Mouse (Mus musculus) myocyte (in vitro differentiated cells): ENCODE results near the gene Thap4.

Experiments
- MYOD1 ChIP-seq, 3 experiments: IDR thresholded peaks; one replicate each; pipeline ENCODE4 v1.6.1; 2011; ENCODE audit warnings: control low read depth in 2 of 3, low read depth in 2 of 3, mild to moderate bottlenecking in 2 of 3, moderate library complexity in 1 of 3; ENCODE audit not compliant: insufficient read length in 2 of 3, control insufficient read depth in 1 of 3
- USF1 ChIP-seq: IDR thresholded peaks from one replicate; pipeline ENCODE4 v1.6.1; 2011; ENCODE audit warnings: low read depth, mild to moderate bottlenecking, control low read depth, moderate library complexity

DNA sequence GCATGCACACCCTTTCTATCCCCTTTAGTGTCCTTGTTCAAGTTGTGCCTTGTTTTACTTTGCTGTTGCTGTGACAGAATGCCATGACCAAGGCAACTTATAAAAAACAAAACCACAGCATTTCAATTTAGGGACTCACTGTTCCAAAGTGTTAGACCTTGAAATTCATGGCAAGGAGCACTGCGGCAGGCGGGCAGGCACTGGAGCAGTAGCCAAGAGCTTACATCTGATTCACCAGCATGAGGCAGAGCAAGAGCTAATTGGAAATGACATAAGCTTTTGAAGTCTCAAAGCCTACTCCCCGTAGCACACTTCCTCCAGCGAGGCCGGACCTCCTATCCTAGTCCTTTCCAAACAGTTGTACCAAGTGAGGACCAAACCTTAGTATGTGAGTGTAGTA lies 22.0 kb upstream of the Thap4 start:
- TF ChIP-seq MYOD1 (IDR thresholded peaks at IDR 0.05; ENCODE audit: control insufficient read depth in 1 of 3, insufficient read length in 2 of 3, low read depth in 2 of 3) (no peak), USF1 (no peak)
